Mouse (Mus musculus): ENCODE data around the gene Spg20. TPM values are rescaled to one million over a fixed set of nuclear protein-coding genes. Genes with fewer than 3 reads are reported as not detected.

Spg20 gene
- 6.8 and 7.1 TPM in 2 replicates for polyA plus RNA-seq (2012; rRNA removed)

DNA sequence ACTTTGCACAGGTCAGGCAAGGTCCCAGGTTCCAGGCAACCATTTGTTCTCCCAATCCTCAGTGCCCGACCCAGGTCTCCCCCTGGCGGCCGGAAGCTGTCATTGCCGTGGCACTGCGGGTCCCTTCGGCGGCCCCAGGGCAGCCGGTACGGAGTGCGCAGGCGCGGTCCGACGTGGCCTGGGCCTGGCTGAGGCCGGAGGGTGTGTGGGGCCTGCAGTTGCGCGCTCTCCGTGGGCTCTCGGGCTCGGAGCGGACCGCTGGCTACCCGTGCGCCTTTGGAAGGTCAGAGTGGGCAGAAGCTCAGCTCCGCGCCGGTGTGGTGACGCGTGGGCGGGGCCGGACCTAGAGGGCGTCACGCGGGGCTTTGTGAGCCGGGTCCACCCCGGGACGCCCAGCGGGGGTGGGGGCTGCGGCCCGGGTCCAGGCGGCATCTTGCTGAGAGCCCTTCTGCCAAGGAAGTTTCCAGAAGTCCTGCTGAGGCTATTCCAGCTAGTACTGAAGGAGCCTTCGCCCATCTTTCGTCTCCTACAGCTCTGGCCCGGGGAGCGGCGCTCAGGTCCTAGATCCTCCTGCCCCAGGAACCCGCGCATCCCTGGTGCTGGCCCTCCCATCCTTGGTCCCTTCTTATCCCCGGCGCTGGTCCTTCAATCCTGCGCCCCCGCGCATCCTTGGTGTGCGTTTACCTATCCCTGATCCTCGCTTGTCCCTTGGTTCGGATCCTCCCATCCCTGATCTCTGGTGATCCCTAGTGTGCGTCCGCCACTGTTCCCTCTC is at the start of gene Spg20:
Spg20 (plus strand) TSS at position 174 of the 775 bp plus-strand sequence.
- Histone ChIP-seq H3K4me1 (ENCODE audit: control insufficient read depth, insufficient read depth, insufficient read length, low read length) (peaks cover 4% of the 10 kb centered on the region; the same call in 1 of the 2 replicates), H3K4me3 (ENCODE audit: low read depth, low read length) (peak within 1 kb of the TSS; percentile 69), H3K36me3 (ENCODE audit: control insufficient read depth, insufficient read depth, low read length) (peaks cover 2% of the 10 kb centered on the region; the same call in 1 of the 2 replicates), H3K27ac (ENCODE audit: insufficient read depth, low read depth, low read length) (peak within 1 kb of the TSS; percentile 31), H3K27me3 (ENCODE audit: control insufficient read depth, insufficient read depth, low read length) (no peaks in the 10 kb centered on the region)
- TF ChIP-seq POLR2A (IDR thresholded peaks at IDR 0.05; ENCODE audit: low read depth, low read length) (peak; percentile 84), CTCF (IDR thresholded peaks at IDR 0.05; ENCODE audit: extremely low read depth, insufficient read length, insufficient replicate concordance, low read depth, low read length) (peak; percentile 88)
- whole genome bisulfite sequencing, result 1% methylated on average over 58 of the region's 58 CpGs

DNA sequence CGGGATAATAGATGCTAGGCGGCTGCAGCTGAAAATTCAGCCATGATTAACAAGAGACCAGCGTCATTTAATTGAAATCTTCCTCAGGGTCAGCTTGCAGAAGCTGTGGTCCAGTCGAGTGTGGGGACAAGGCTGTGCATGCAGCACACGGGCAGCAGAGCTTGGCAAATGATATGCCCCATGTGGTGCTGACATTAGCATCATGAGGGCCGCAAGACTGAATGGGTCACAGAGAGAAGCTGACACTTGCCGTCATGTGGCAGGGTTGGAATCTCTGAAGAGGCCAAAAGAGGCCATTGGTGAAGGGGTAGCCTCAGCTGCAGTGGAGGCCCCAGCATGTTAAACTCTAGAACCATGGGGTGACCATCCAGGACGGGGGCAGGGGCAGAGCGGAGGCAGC is 49.3 kb upstream of the Spg20 start:
- no peaks in the 10 kb centered on the region for H3K27me3 ChIP-seq (ENCODE audit: control insufficient read depth, insufficient read depth, low read length)
- TF ChIP-seq CTCF (IDR thresholded peaks at IDR 0.05; ENCODE audit: extremely low read depth, insufficient read length, insufficient replicate concordance, low read depth, low read length), result no peak
- no peak for TF ChIP-seq POLR2A (IDR thresholded peaks at IDR 0.05; ENCODE audit: low read depth, low read length)
- H3K27ac ChIP-seq (ENCODE audit: insufficient read depth, low read depth, low read length), result no peak overlapping the region
- H3K36me3 ChIP-seq (ENCODE audit: control insufficient read depth, insufficient read depth, low read length), result no peaks in the 10 kb centered on the region
- WGBS, result 78% methylated on average over 9 of the region's 9 CpGs
- H3K4me3 ChIP-seq (ENCODE audit: low read depth, low read length), result no peak overlapping the region
- no peaks in the 10 kb centered on the region for H3K4me1 ChIP-seq (ENCODE audit: control insufficient read depth, insufficient read depth, insufficient read length, low read length)

DNA sequence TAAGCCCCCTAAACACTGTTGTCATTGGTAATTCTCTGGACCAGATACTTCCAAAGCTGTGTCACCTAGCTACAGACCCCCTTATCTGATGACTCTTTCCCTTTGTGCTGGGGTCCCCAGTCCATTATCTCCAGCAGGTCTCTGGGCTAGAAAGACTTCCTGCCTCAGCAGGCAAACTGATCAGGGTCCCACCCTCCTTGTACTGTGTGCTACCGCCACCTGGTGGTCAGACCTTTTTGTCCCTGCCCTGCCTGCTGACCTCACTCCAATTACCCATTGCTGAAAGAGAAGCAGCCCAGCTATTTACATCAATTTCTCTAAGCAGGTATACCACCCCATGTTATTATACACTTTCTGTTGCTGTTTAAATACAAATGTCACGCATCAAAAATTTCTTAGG is 47.5 kb upstream of the Spg20 start:
- Histone ChIP-seq H3K27ac (ENCODE audit: insufficient read depth, low read depth, low read length) (no peak overlapping the region), H3K36me3 (ENCODE audit: control insufficient read depth, insufficient read depth, low read length) (no peaks in the 10 kb centered on the region), H3K4me1 (ENCODE audit: control insufficient read depth, insufficient read depth, insufficient read length, low read length) (no peaks in the 10 kb centered on the region), H3K27me3 (ENCODE audit: control insufficient read depth, insufficient read depth, low read length) (no peaks in the 10 kb centered on the region), H3K4me3 (ENCODE audit: low read depth, low read length) (no peak overlapping the region)
- TF ChIP-seq POLR2A (IDR thresholded peaks at IDR 0.05; ENCODE audit: low read depth, low read length) (no peak), CTCF (IDR thresholded peaks at IDR 0.05; ENCODE audit: extremely low read depth, insufficient read length, insufficient replicate concordance, low read depth, low read length) (peak; percentile 86; the same call in 1 of the 2 replicates)
- 7% methylated on average over 2 of the region's 2 CpGs for WGBS

DNA sequence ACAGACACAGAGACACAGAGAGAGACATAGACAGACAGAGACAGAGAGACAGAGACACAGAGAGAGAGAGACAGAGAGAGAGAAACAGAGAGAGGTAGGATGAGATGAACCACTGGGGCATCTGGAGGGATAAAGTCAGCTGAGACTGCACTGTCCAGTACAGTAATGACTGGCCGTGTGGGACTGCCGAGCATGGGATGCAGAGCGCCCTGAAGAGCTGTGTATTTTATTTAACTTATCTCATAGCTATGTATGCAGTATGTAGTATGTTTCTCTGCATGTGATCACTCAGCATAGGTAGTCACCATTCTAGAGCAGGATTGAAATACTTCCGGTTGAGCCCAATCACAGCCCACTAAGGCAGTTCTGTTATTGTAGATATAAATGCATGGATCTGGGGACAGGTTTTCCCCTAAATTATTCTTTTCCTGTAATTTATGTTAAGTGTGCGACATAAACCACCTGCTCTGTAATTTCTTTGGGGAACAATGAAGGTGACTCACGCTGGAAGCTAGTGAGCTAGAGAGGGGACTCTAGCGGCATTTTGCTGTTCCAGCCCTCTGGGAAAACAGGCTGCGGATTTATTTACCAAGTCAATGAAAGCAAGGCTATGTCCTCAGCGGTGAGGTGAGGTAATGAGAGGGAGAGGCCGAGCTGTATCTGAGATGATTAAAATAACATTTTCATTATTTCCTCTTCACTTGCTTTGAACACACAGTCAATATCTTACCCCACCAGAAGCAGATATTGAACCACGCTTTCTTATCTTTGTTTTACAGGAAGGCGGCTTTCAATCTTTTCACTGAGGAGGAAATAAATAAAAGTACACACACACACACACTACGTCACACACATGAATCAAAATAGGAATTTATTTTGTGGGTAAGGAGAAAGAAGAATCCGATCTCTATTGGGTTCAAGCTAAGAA is 45.9 kb upstream of the Spg20 start:
- Histone ChIP-seq H3K4me1 (ENCODE audit: control insufficient read depth, insufficient read depth, insufficient read length, low read length) (no peaks in the 10 kb centered on the region), H3K36me3 (ENCODE audit: control insufficient read depth, insufficient read depth, low read length) (no peaks in the 10 kb centered on the region), H3K4me3 (ENCODE audit: low read depth, low read length) (no peak overlapping the region), H3K27ac (ENCODE audit: insufficient read depth, low read depth, low read length) (no peak overlapping the region), H3K27me3 (ENCODE audit: control insufficient read depth, insufficient read depth, low read length) (no peaks in the 10 kb centered on the region)
- TF ChIP-seq CTCF (IDR thresholded peaks at IDR 0.05; ENCODE audit: extremely low read depth, insufficient read length, insufficient replicate concordance, low read depth, low read length) (no peak), POLR2A (IDR thresholded peaks at IDR 0.05; ENCODE audit: low read depth, low read length) (no peak)
- WGBS, result 28% methylated on average over 14 of the region's 14 CpGs

DNA sequence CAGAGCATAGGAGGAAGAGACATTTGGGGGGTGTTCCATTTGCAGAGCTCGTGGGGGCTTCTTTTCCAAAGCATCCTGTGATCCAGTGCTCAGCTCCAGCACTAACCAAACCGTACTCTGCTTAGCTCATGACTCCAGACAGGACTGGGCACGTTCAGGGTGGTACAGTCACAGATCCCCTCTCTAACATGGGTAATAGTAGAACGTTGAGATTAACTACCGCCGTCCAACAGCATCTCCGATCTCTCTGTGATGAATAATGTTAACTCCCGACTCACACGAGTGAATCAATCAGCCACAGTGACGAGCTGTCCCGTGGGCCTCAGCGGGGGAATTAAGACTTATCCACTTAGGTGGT is 45.3 kb upstream of the Spg20 start:
- no peak overlapping the region for H3K27ac ChIP-seq (ENCODE audit: insufficient read depth, low read depth, low read length)
- H3K4me1 ChIP-seq (ENCODE audit: control insufficient read depth, insufficient read depth, insufficient read length, low read length), result no peaks in the 10 kb centered on the region
- WGBS, result 59% methylated on average over 12 of the region's 12 CpGs
- H3K36me3 ChIP-seq (ENCODE audit: control insufficient read depth, insufficient read depth, low read length), result no peaks in the 10 kb centered on the region
- H3K4me3 ChIP-seq (ENCODE audit: low read depth, low read length), result no peak overlapping the region
- H3K27me3 ChIP-seq (ENCODE audit: control insufficient read depth, insufficient read depth, low read length), result no peaks in the 10 kb centered on the region
- TF ChIP-seq POLR2A (IDR thresholded peaks at IDR 0.05; ENCODE audit: low read depth, low read length) (no peak), CTCF (IDR thresholded peaks at IDR 0.05; ENCODE audit: extremely low read depth, insufficient read length, insufficient replicate concordance, low read depth, low read length) (no peak)

DNA sequence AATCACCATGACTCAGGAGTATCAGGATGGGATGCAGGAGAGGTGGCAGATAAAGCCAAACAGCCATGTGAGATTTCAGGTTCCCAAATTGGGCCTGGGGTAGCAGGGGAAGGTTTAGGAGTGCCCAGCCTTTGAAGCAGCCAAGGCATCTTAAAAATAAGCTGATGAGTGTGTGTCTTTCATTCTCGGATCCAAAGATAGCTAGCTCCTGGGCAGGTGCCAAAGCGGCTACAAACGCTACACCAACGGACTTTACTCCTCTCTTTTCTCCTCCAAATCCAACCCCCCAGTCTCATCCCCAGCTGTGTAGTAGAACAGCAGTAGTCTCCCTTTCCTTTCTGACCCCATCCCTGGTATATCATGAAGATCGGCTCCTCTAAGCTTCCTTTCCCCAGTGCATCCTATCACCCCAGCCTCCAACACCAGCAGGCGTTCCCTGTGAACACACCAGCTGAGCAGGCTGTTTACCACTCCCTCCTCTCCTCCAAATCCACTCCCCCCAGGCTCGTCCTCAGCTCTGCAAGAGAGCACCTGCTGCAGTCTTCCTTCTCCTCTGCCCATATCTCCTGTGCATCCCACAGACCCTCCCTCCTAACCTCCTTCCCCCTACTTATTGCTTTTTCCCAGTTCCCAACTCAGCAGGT is 44.0 kb upstream of the Spg20 start:
- Histone ChIP-seq H3K4me3 (ENCODE audit: low read depth, low read length) (no peak overlapping the region), H3K27me3 (ENCODE audit: control insufficient read depth, insufficient read depth, low read length) (no peaks in the 10 kb centered on the region), H3K27ac (ENCODE audit: insufficient read depth, low read depth, low read length) (no peak overlapping the region), H3K36me3 (ENCODE audit: control insufficient read depth, insufficient read depth, low read length) (no peaks in the 10 kb centered on the region), H3K4me1 (ENCODE audit: control insufficient read depth, insufficient read depth, insufficient read length, low read length) (no peaks in the 10 kb centered on the region)
- 15% methylated on average over 7 of the region's 7 CpGs for WGBS
- TF ChIP-seq POLR2A (IDR thresholded peaks at IDR 0.05; ENCODE audit: low read depth, low read length), result no peak
- no peak for TF ChIP-seq CTCF (IDR thresholded peaks at IDR 0.05; ENCODE audit: extremely low read depth, insufficient read length, insufficient replicate concordance, low read depth, low read length)

Measured in small intestine, adult 2 months (tissue).